Mouse (Mus musculus): ENCODE measurements around the gene Bad.

- TF ChIP-seq CTCF (IDR thresholded peaks at IDR 0.05; ENCODE audit: low read depth) (no peak), EP300 (optimal IDR thresholded peaks at IDR 0.05) (no peak)
Observed at GRCm38 (mm10) chr19:6950613-6951153, 9.0 kb downstream of the Bad start.
